In genomic region chr11:67965905-67966878, GRCm38 (mm10) we compare ENCODE assay signal across 8 mouse cellular contexts. TPM values are rescaled to one million over a fixed set of nuclear protein-coding genes. Genes with fewer than 3 reads are reported as not detected.
DNase-seq lines count a peak whose midpoint lies in the region; ATAC-seq and TF ChIP-seq lines count a peak whose summit lies in the region.

Gene Stx8, plus strand, starts transcription at chr11:67966193.

- H3K36me3 ChIP-seq in heart, embryonic 11.5 days (ENCODE audit: control insufficient read depth, insufficient read depth, low read length), result peaks cover 8% of the 10 kb centered on the region
- peaks cover 6% of the 10 kb centered on the region; the same call in 1 of the 2 replicates for H3K36me3 ChIP-seq in kidney, embryonic 16.5 days (ENCODE audit: insufficient read depth, low read length)
- peaks cover under 1% of the 10 kb centered on the region; the same call in 1 of the 2 replicates for H3K36me3 ChIP-seq in liver, adult 2 months (ENCODE audit: control insufficient read depth, insufficient read depth, low read length)
- H3K36me3 ChIP-seq in myocyte (ENCODE audit: control insufficient read depth, insufficient read depth), result no peaks in the 10 kb centered on the region
- 0 out of 2 replicates have a peak, but pooled peaks cover 4% of the 10 kb centered on the region for H3K36me3 ChIP-seq in splenic B cell, adult 2 months (ENCODE audit: control insufficient read depth, insufficient read depth, low read length, poor library complexity, severe bottlenecking)

- TF ChIP-seq CTCF in bone marrow macrophage, adult 2 months (IDR thresholded peaks at IDR 0.05; ENCODE audit: low read depth, low read length), result no peak
- TF ChIP-seq CTCF in embryonic fibroblast, embryonic 13.5 days (IDR thresholded peaks at IDR 0.05; ENCODE audit: borderline replicate concordance, insufficient read depth, low read length), result no peak
- no peak for TF ChIP-seq CTCF in liver, adult 2 months (IDR thresholded peaks at IDR 0.05; ENCODE audit: low read depth, low read length)

- no peaks in the 10 kb centered on the region for H3K9me3 ChIP-seq in heart, embryonic 11.5 days (replicated peaks; ENCODE audit: control insufficient read depth, low read length)
- H3K9me3 ChIP-seq in kidney, embryonic 16.5 days (ENCODE audit: low read length), result no peaks in the 10 kb centered on the region

- TF ChIP-seq POLR2A in bone marrow macrophage, adult 2 months (IDR thresholded peaks at IDR 0.05; ENCODE audit: borderline replicate concordance, low read depth, low read length), result peak; percentile 47; the same call in 1 of the 2 replicates
- peak; percentile 66 for TF ChIP-seq POLR2A in embryonic fibroblast, embryonic 13.5 days (IDR thresholded peaks at IDR 0.05; ENCODE audit: low read depth, low read length)
- no peak for TF ChIP-seq POLR2A in liver, adult 2 months (IDR thresholded peaks at IDR 0.05; ENCODE audit: extremely low read depth, insufficient read depth, low read length)
- peak; percentile 81 for TF ChIP-seq POLR2A in myocyte (IDR thresholded peaks at IDR 0.05; ENCODE audit: insufficient read length, low read depth)

- H3K4me2 ChIP-seq in heart, embryonic 11.5 days, result peak within 1 kb of the TSS; percentile 90
- peak within 1 kb of the TSS; percentile 81 for H3K4me2 ChIP-seq in kidney, embryonic 16.5 days (replicated peaks; ENCODE audit: low read depth, low read length)
- peak within 1 kb of the TSS; percentile 95 for H3K4me2 ChIP-seq in myocyte (ENCODE audit: low read depth)

- no peaks in the 10 kb centered on the region for H3K27me3 ChIP-seq in heart, embryonic 11.5 days (ENCODE audit: control insufficient read depth, insufficient read depth, low read length)
- no peaks in the 10 kb centered on the region for H3K27me3 ChIP-seq in kidney, embryonic 16.5 days (ENCODE audit: insufficient read depth, low read length)
- H3K27me3 ChIP-seq in liver, adult 2 months (ENCODE audit: control insufficient read depth, insufficient read depth, low read length), result no peaks in the 10 kb centered on the region
- no peaks in the 10 kb centered on the region for H3K27me3 ChIP-seq in myocyte (ENCODE audit: control insufficient read depth, insufficient read depth, insufficient read length)
- no peaks in the 10 kb centered on the region for H3K27me3 ChIP-seq in splenic B cell, adult 2 months (ENCODE audit: control insufficient read depth, insufficient read depth, low read length, poor library complexity, severe bottlenecking)

- peak within 1 kb of the TSS; percentile 91 for H3K9ac ChIP-seq in heart, embryonic 11.5 days (ENCODE audit: low read depth, low read length)
- H3K9ac ChIP-seq in kidney, embryonic 16.5 days (replicated peaks; ENCODE audit: low read length), result peak within 1 kb of the TSS; percentile 83
- peak within 1 kb of the TSS; percentile 64 for H3K9ac ChIP-seq in liver, adult 2 months (ENCODE audit: low read depth, low read length)

- DNase-seq in A20 (ENCODE audit: low read depth, low spot score), result peak; percentile 91
- DNase-seq in liver, adult 2 months (ENCODE audit: extremely low read depth, low read depth, low spot score), result peak; percentile 72
- DNase-seq in splenic B cell, adult 2 months (ENCODE audit: low read depth, low spot score), result peak; percentile 90

- ATAC-seq in heart, embryonic 11.5 days (replicated peaks; ENCODE audit: insufficient number of reproducible peaks, low FRiP score, low TSS enrichment), result peak; percentile 56; the same call in 1 of the 2 replicates
- ATAC-seq in kidney, embryonic 16.5 days (ENCODE audit: low FRiP score, low TSS enrichment), result peak; percentile 84

- H3K27ac ChIP-seq in bone marrow macrophage, adult 2 months (ENCODE audit: insufficient read depth, low read depth, low read length), result peak within 1 kb of the TSS; percentile 42; the same call in 1 of the 2 replicates
- no peak within 1 kb of the TSS for H3K27ac ChIP-seq in embryonic fibroblast, embryonic 13.5 days (ENCODE audit: insufficient read depth, low read length)
- peak within 1 kb of the TSS; percentile 35; the same call in 1 of the 2 replicates for H3K27ac ChIP-seq in heart, embryonic 11.5 days (ENCODE audit: low read depth, low read length)
- peak within 1 kb of the TSS; percentile 37 for H3K27ac ChIP-seq in kidney, embryonic 16.5 days (ENCODE audit: low read length)
- H3K27ac ChIP-seq in liver, adult 2 months (replicated peaks; ENCODE audit: insufficient read depth, low read depth, low read length), result no peak within 1 kb of the TSS

- peak within 1 kb of the TSS; percentile 9 for H3ac ChIP-seq in myocyte (ENCODE audit: control insufficient read depth, insufficient read length)

- peaks cover 3% of the 10 kb centered on the region; the same call in 1 of the 2 replicates for H3K79me2 ChIP-seq in liver, adult 2 months (ENCODE audit: control insufficient read depth, insufficient read depth, low read length)
- peaks cover 8% of the 10 kb centered on the region for H3K79me2 ChIP-seq in myocyte (ENCODE audit: control insufficient read depth, insufficient read depth)

- under 1% methylated on average over 28 of the region's 28 CpGs for WGBS in heart, embryonic 11.5 days (ENCODE audit: insufficient replicate concordance)
- under 1% methylated on average over 28 of the region's 28 CpGs for WGBS in kidney, embryonic 16.5 days
- WGBS in liver, adult 2 months, result under 1% methylated on average over 28 of the region's 28 CpGs

- peaks cover 14% of the 10 kb centered on the region for H3K4me1 ChIP-seq in bone marrow macrophage, adult 2 months (ENCODE audit: control insufficient read depth, insufficient read depth, low read length)
- no peaks in the 10 kb centered on the region for H3K4me1 ChIP-seq in embryonic fibroblast, embryonic 13.5 days (ENCODE audit: control insufficient read depth, insufficient read depth, low read length)
- peaks cover 7% of the 10 kb centered on the region; the same call in 1 of the 2 replicates for H3K4me1 ChIP-seq in heart, embryonic 11.5 days (ENCODE audit: control insufficient read depth, insufficient read depth, low read length)
- peaks cover 14% of the 10 kb centered on the region for H3K4me1 ChIP-seq in kidney, embryonic 16.5 days (ENCODE audit: insufficient read depth, low read length)
- no peaks in the 10 kb centered on the region; the same call in 1 of the 2 replicates for H3K4me1 ChIP-seq in liver, adult 2 months (ENCODE audit: control insufficient read depth, insufficient read depth, low read length)

- H3K4me3 ChIP-seq in bone marrow macrophage, adult 2 months (ENCODE audit: insufficient read depth, low read length), result peak within 1 kb of the TSS; percentile 79
- H3K4me3 ChIP-seq in embryonic fibroblast, embryonic 13.5 days (ENCODE audit: insufficient read depth, low read length), result peak within 1 kb of the TSS; percentile 94
- H3K4me3 ChIP-seq in heart, embryonic 11.5 days (ENCODE audit: low read depth, low read length), result peak within 1 kb of the TSS; percentile 94
- H3K4me3 ChIP-seq in kidney, embryonic 16.5 days (ENCODE audit: low read length), result peak within 1 kb of the TSS; percentile 88
- H3K4me3 ChIP-seq in liver, adult 2 months (ENCODE audit: insufficient read depth, low read depth, low read length), result peak within 1 kb of the TSS; percentile 59
- H3K4me3 ChIP-seq in myocyte, result peak within 1 kb of the TSS; percentile 86

TF ChIP-seq in myocyte, 11 proteins besides CTCF, POLR2A, EP300 and RAD21:
- TF ChIP-seq TCF3 (IDR thresholded peaks at IDR 0.05; ENCODE audit: insufficient read length, low read depth) (no peak), MYOG (IDR thresholded peaks at IDR 0.05; ENCODE audit: control insufficient read depth in 1 of 3, insufficient read depth in 1 of 3, insufficient read length in 2 of 3, low read depth in 2 of 3) (peak; percentile 1 to 87 (median 87)), USF1 (IDR thresholded peaks at IDR 0.05; ENCODE audit: low read depth) (peak; percentile 74), TCF12 (IDR thresholded peaks at IDR 0.05; ENCODE audit: insufficient read depth, poor library complexity, severe bottlenecking) (no peak), CEBPB (IDR thresholded peaks at IDR 0.05; ENCODE audit: insufficient read depth, poor library complexity, severe bottlenecking) (no peak), MAX (IDR thresholded peaks at IDR 0.05; ENCODE audit: low read depth) (no peak), MYOD1 (IDR thresholded peaks at IDR 0.05; ENCODE audit: control insufficient read depth in 1 of 3, insufficient read length in 2 of 3, low read depth in 2 of 3) (peak in 2 of 3 experiments; percentile 73 to 75), POLR2AphosphoS2 (IDR thresholded peaks at IDR 0.05; ENCODE audit: insufficient read length, low read depth) (peak; percentile 76), E2F4 (IDR thresholded peaks at IDR 0.05; ENCODE audit: insufficient read depth) (no peak), SRF (IDR thresholded peaks at IDR 0.05; ENCODE audit: control insufficient read depth, insufficient read length, low read depth) (no peak), REST (IDR thresholded peaks at IDR 0.05; ENCODE audit: insufficient read depth, insufficient read length) (no peak)

RNA-seq across cellular contexts. Expression of gene Stx8, which starts in this region (rescaled TPM):
- 74.1 and 78.2 TPM in 2 replicates for polyA plus RNA-seq in bone marrow macrophage, adult 2 months (2012; ENCODE audit: insufficient read depth, insufficient read length, missing spikeins)
- polyA plus RNA-seq in embryonic fibroblast, embryonic 13.5 days (2011; ENCODE audit: insufficient read length, low read depth, missing spikeins), result 43.9 and 51.4 TPM in 2 replicates
- polyA plus RNA-seq in heart, embryonic 11.5 days (2014; fragmentation: Nextera tagmentation; extraction: Ambion mirVana), result 59.2 and 60.9 TPM in 2 replicates
- polyA plus RNA-seq in kidney, embryonic 16.5 days (2015; fragmentation: Nextera tagmentation; extraction: Ambion mirVana), result 48.9 and 49.6 TPM in 2 replicates
- 11.1 and 12.9 TPM in 2 replicates for total RNA-seq in liver, adult 2 months (2014; rRNA removed)
- 1.9 and 3.5 TPM in 2 replicates for polyA plus RNA-seq in liver, adult 2 months (2012; rRNA removed)
- polyA plus RNA-seq in myocyte (2012; fragmentation: generic; extraction: Trizol), result 32.5 TPM

Comparison
In these comparisons a context has a peak if more than half of its experiments do, and no peak if none do; other contexts are left out.
1. H3K27ac ChIP-seq: peak in bone marrow macrophage, adult 2 months (single experiment), heart, embryonic 11.5 days (single experiment) and kidney, embryonic 16.5 days (single experiment); none in embryonic fibroblast, embryonic 13.5 days (single experiment) and liver, adult 2 months (single experiment).
2. Peak in every context shown above with its lines, with median percentiles within 50 percentile points of each other: DNase-seq, H3K4me3 ChIP-seq, H3K4me2 ChIP-seq and H3K9ac ChIP-seq.